Mouse (Mus musculus) retina, adult 2 months (tissue): Measurements from ENCODE around the gene Fndc5.
A peak's percentile ranks its signal among the peaks of the same experiment; 100 is the strongest.

ENCODE experiments used
- DNase-seq: peaks from one replicate; pipeline ENCODE4 v3.0.0-alpha.2; 2012; ENCODE audit warnings: low read depth, low spot score

Fndc5 gene

DNA sequence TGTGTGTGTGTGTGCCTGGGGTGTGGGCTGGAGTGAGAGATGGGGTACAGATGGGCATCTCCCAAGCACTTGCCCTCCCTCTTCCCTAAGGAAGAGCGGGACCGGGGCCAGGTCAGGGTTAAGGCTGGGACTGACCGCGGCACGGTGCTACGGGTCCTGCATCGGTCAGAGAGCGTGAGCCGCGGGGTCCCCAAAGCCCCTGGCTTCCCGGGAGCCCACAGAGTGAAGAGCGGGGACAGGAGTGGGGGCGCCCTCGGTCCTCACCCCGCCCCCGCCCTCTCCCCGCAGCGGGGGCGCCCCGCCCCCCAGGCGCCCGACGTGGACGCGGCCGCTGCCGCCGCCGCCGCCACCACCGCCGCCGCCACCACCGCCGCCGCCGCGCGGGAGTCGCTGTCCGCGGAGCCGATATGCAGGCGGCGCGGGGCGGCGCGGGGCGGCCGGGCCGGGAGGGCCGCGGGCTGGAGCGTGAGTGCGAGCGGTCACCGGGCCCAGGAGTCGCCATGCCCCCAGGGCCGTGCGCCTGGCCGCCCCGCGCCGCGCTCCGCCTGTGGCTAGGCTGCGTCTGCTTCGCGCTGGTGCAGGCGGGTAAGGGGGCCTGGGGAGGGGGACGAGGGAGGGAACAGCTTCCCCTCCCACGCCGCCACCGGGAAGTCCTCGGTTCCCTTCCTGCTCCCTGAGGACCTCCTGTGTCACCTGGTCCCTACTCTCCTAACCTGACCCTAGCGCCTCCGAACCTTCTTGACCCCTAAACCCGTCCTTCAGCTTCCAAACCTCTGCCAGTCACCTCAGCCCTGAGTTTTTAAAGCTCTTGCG is at the start of gene Fndc5:
TSS of gene Fndc5 (plus strand) at position 421 of the 813 bp plus-strand sequence.
- DNase-seq, result no peak

DNA sequence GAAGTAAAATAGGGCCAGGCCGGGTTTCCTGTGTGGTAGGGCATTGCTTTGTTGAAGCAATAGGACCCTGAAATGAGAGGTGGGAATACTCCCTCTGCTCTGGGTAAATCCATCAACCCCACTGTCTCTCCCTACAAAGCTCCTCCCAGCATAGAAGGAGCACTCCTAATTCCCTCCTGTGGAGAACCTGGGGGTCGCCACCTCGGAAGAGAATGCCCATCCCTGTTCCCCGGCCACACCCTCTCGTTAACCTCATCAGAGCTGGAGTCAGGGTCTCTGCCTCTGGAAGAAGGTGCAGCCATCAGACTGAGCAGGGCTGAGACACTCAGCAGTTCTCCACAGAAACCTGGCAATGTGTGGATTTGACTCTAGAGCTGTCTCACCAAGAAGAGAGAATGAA is 48.9 kb upstream of the Fndc5 start:
- no peak for DNase-seq

DNA sequence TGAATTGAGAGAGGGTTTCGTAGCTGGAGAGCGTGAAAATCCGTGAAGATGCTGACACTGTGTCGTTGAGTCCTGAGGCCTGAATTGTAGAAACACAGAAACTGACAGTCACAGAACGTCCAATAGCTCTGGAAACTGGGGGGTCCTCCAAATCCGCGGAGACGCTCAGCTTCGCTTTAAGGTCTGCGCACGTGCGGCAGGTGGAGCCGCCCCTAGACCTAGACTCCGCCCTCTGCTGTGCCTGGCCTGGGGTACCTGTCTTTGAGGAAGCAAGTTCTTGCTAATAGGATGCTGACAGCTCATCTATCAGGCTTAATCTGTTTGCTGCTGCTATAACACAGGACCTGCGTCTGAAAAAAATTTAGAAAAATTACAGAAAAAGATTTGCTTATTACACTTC is 41.5 kb upstream of the Fndc5 start:
- DNase-seq, result no peak

DNA sequence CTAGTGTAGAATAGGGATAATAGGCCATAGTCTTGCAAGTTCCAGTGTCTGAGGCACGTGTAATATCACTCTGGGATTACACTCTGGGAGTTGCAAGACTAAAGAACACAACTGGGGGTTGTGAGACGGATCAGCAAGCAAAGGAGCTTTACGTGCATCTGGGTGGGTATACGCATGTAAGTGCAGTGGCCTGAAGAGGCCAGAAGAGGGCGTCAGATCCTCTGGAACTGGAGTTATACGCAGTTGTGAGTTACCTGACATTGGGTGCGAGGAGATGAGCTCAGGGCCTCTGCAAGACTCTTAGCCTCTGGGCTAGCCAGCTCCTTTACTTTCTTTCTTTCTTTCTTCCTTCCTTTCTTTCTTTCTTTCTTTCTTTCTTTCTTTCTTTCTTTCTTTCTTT is 39.8 kb upstream of the Fndc5 start:
- no peak for DNase-seq

DNA sequence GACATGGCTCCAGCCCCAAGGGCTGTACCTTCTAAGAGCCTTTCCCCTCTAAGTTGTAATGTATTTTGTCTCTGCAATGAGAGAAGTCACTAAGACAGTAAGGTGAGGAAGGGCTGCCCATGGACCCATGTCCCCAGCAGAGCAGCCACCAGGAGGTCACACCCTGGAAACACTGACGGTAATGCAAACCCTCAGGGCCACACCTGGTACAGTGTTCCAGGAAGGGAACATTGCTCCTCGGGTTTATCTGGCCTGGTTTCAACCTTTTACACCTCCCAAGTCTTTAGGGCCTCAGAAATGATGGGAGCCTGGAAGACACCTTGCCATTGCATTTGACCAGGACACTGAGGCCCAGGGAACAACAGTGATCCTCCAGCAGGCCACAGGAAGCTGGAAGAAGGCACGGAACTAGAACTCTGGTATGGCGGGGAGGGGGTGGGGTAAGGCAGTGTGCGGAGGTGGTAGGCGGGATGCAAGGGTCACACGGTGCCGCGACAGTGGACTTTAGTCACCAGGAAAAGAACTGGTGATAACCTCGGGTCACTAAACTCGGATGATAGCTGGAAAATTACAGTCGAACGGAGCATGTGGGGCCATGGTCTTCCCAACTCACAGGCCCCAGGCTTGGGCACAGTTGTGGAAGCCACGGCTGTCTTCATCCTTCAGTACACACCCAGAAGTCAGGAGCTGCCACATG is 34.5 kb upstream of the Fndc5 start:
- no peak for DNase-seq

DNA sequence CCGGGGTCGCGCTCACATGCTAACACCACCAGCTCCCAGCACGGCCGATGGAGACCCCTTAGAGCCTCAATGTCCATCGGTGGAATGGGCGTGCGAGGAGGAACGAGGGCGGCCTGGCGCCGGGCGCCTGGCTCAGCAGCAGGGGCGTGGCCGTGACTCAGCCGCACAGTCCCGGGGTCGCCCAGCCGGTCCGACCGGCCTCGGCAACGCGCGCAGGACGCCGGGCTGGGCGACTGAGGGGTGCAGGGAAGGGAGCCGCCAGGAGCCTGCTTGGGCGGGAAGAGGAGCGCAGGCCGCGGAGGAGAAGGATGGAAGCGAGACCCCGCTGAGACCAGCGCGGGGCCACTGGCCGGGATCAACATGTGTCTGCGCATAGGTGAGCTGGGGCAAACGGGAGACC is 31.4 kb upstream of the Fndc5 start, which contains the start of gene Tmem54:
TSS of gene Tmem54 (plus strand) at position 193 of the 400 bp plus-strand sequence.
- DNase-seq, result no peak

DNA sequence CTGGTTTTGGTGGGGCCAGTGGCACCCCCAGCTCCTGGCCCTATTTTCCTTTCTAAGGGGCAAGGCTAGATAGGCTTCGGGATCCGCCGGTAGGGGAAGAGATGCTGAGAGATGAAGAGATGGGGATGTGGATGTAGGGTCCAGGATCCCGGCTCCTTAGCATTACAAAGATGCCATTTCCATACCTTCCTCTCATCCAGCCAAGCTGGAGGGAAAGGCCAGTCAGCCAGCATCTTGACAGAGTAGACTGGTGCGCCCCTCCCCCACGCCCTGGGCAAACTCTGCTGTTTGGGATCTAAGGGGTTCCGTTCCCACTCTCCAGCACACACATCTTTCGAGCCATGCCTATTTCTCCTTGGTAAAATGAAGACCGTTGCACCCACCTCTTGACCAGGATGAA is 30.7 kb upstream of the Fndc5 start:
- DNase-seq, result no peak

DNA sequence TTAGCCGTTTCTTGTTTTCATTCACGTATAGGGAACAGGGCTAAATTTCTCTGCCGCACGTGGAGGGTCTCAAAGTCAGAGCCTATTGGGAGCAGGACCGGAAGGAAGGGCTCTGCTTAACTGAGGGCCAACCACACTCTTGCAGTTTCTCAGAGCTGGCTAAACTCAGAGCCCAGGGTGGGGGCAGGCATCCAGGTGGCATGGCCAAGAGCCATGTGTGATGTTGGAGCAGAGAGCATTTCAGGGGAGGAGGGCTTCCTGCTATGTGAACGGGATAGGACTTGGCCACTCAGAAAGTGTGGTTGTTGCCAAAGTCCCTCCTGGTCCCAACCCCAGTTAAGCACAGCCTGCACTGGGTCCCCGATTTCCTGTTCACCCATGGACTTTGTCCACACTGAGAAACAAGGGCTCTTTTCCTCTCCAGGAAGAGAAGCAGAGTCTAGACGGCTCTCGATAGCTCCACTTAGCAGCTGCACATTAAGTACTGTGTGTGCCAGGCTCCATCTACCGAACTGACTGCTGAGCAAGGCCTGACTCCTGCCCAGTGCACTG is 29.4 kb upstream of the Fndc5 start:
- DNase-seq, result no peak

DNA sequence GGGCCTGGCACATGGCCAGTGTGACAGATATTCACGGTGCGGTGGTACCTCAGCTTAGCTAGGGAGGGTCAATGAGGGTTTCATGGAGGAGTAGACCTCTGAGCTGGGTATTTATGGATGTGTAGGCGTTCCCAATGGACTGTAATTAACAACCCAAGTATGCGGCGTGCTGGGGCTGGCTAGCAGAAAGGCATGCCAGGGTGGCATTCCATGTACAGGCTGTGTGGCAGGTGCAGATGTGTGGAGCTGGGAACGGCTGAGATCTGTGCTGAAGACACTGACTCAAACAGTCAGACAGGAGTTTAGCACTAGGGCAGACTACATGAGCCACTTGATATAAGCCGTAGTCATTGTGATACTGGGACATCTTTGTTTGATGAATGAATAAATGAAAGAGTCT is 28.2 kb upstream of the Fndc5 start:
- no peak for DNase-seq

DNA sequence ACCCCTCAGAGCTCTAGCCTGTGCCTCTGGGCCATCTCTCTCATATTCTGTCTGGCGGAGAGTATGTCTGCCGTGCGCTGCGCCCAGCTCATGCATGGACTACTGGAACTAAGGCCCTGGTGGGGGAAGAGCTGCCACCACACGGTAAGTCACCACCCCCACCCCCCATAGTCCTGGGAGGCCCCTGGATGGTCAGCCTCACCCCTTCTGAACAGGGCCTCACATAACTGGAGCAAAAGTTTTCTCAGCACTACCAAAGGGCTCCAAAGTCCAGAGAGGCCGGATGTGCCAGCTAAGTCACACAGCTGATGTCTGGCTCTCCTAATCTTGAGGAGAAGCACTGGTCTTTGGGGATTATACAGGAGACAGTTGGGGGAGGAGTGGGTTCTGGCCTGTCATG is 26.0 kb upstream of the Fndc5 start:
- DNase-seq, result no peak

DNA sequence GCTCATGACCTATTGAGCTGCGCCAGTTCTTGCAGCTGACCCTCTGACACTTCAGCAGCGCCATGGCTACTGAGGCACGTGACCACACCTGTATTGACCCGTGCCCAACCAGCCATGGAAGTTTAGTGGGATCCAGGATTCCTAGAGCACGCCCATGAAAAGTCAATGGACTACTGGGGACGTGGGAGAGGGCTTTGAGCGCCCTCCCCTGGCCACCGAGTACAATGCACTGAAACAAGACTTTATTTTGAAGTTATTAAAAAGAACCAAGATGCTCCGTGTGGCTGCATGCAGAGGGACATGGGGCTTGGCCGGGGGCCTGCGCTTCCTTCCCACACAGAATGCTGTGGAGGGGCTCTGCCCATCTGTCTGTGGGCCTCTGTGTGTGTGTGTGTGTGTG is 25.4 kb upstream of the Fndc5 start:
- no peak for DNase-seq

DNA sequence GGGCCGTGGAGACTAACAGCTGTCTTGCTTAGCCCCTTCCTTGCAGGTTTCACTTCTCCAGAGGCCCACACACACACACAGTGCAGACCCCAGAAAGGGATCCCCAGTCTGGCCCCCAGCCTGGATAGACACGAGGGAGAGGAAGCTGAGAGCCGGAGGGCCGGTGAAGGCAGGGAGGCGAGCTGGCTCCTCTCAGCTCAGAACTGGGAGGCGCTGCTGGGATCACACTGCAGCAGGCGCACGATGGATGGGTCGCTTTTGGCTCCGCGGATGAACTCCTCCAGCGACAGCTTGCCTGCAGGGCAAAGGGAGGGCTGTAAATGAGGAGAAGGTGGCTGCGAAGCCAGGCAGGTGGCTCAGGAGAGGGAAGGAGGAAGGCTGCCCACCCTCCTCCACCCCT is 24.6 kb upstream of the Fndc5 start:
- DNase-seq, result no peak

DNA sequence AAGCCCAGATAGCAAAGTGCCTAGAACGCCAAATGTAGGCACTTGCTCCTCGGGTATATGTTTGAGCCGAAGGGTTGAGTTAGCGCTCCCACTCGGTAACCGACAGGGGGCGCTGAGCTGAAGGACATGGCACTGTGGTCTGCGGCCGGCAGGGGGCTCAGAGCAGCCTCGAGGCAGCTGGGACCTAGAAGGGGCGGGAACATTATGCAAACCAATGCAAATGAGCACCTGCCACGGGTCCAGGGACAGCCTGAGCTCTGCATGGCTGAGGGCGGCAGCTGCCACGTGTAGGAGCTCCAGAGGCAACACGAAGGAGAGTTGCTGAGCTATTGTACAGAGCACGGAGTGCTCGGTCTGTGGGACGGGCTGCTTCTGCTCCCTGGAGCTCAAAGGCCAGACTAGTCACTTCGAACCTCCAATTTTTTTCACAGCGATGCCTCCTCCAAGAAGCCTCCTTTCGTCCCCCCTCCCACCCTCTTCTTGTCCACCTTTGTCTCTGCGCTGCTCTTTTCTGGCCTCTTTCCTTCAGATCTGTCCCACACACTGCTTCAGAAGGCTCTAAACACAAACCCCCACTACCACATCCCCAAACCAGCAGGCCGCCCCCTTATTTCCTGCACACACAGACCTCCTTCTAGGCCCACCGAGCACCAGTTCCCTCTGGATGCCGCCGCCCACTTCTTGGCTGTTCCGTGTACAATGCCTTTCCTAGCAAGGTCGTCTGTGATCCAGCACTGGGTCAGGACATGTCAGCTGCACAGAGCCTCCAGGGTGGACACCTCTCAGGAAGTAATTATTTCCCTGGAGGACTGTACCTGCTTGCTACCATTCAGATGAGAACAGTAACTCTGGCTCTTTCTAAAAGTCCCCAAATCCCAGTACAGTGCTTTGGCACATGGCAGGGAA is 23.5 kb upstream of the Fndc5 start:
- DNase-seq, result peak; percentile 50

DNA sequence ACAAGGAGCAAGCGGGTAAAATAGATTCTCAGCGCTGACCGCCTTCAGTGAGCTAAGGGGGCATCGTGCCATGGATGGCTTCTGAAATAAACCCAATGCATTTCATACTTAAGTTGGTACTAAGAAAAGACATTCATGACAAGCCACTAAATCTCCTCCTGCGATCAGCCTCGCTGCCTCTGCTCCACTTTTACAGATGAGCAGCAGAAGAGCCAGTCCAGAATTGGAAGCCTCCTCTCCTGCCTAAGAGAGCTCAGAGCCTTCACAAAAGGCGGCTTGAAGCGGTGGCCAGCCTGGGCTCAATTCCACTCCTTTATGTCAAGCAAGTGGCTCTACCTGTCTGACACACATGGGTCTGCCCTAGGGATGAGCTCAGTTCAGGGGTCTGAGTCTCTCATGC is 20.1 kb upstream of the Fndc5 start:
- DNase-seq, result no peak

DNA sequence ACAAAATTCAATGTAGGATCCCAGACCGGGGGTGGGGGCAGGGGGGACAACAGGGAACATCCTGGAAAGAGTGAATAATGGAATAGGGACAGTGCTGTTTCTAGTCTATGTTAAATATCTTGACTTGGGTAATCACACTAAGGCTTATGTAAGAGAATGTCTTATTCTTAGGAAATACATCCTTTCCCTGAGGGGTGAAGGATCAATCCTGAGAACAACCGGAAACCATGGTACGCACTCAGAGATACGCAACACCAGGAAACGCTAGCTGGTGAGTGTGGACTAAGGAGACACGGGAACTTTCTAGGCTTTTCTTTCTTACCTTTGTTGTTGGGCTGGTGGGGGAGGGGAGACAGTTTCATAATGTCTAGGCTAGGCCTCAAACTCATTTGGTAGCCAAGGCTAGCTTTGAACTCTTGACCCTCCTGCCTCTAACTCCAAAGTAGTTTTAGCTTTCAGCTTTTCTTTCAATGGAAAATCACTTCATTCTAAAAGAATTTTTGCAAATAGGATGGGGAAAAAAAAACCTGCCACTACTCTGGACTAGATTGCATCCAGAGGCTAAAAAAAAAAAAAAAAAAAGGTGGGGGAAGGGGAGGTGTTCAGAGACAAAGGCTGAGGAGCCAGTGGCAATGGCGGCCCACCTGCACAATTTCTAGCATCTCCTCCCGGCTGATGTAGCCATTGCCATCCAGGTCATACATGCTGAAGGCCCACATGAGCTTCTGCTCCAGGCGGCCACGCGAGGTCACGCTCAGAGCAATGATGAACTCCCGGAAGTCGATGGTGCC is 18.9 kb upstream of the Fndc5 start:
- DNase-seq, result no peak

DNA sequence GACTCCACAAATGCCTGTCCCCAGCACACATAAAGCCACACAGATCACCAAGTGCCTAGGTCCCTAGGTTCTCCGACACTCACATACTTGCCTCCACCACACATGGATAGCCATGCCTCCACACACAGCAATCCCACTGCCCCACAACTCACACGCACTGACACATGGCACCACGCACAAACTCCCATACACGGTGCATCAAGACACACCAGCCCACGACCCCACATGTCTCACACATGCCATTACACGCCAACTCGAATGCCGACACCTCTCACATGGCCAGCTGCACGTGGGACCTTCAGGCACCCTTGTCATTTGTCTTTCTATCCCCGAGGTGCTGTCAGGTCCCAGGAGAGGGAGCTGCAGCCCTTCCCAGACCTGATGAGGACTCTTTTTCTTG is 17.1 kb upstream of the Fndc5 start:
- DNase-seq, result no peak

DNA sequence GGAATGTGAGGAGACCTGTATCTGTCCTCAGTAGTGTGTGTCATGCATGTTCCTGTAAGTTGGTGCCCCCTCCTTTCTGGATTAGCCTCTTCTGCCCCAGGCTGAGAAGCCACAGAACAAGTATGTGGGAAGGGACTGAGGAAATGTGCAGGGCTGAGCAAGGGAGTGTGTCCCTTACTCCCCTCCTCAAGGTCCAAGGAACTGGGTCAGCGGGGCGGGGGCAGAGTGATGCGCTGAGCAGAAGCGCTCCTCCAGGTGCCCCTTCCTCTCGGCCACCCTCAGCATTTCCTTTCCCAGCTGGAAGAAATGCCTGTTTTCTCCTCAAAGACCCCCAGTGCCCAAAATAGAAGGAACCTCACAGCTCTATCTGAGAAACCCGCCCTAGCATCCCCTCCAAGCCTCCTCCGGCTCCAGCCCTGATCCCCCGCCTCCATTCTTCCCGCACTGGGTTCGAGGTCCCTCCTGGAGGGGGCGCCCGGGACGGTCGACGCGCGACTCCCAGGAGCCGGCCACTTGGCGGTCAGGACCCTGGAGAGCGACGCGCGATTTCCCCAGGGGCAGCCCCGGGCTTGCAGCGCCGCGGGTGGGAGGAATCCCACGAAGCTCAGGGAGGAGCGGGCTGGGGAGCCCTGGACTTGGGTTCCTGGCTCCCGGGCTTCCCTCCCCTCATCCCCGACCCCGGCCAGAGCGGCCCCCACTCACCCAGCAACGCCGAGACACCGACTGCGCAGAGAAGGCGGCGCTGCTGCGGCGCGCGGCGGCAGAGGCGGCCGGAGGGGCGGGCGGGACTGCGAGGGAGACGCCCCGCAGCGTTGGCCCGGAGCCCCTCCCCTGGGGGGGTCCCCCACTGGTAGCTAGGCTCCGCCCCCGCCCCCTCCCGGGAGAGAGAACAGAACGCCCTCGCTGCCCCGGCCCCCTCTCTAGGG is 16.0 kb upstream of the Fndc5 start:
- no peak for DNase-seq

DNA sequence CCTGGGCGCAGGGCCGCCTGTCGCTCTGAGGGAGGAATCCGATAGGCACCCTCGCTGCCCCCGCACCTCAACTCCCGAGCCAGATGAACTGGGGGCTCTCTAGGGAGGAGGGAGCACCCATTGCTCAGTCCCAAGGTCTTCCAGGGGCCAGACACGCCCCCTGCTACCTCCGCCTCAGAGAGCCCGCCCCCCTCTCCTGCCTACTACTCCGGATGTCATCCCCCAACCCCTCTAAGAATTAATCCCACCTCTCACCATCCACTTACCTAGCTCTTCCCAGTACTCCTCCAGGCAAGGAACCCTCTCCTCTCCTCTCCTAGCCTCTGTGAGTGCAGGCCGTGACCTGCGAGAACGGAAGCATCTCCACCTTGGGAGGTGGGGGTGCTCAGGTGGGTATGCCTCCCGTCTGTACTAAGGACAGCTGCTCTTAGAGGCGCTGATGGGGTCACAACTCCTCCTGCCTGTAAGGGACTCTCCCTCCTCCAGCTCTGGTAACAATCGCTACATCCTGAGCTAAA is 15.2 kb upstream of the Fndc5 start, which contains the start of gene Hpca:
TSS of gene Hpca (minus strand) at position 468 of the 518 bp plus-strand sequence.
- no peak for DNase-seq

DNA sequence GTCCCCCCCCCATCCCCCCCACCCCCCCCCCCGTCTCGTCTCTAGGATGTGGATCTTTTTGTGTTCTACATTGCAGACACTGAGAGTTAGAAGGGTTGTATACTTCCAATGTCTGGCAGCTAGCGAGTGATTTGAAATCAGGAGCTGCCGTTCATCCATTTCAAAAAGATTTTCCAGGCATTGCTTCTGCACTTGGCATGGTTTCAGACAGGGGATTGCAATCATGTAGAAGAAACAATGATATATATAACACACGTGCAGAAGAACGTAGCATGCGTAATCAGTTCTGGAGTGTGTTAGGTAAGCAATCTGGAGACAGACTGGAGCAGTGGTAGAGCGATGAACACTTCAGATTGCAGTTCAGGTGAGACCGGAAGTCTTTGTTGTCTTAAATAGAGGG is 14.7 kb upstream of the Fndc5 start:
- DNase-seq, result no peak

DNA sequence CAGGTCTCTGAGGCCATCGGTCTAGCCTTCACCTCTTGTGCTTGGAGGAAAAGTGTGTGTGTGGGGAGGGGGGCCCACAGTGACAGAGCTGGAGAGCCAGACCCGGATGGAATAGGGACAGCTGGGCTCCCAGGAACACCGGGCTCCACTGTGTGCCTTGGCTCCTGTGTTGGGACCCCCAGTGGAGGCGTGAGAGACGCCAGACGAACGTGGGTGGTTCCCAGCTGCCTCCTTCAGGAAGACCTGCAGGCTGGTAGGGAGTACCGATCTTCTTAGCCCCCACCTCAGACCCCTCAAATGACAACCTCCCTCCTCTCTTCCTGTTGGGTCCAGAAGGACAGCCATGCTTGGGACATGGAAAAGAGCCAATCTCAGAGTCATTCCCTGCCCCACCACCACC is 14.1 kb upstream of the Fndc5 start:
- DNase-seq, result no peak
